Mouse (Mus musculus) kidney, adult 2 months (tissue): ENCODE data around the gene Hist1h2bn. TPM values are rescaled to one million over a fixed set of nuclear protein-coding genes. Genes with fewer than 3 reads are reported as not detected.
A peak's percentile ranks its signal among the peaks of the same experiment; 100 is the strongest.
"Not testable (repeated sequence)": the region's sequence is repeated elsewhere in the genome, so short reads cannot be mapped to it uniquely, and the experiment has no call there.

ENCODE experiments used
- DNase-seq: peaks from one replicate; pipeline ENCODE4 v3.0.0; 2021
- H3K27ac ChIP-seq: fragments of 200-500 bp; 2 replicates; pipeline ENCODE4 v1.5.1; 2012; ENCODE audit warnings: low read depth, low read length, control low read depth, inconsistent platforms; ENCODE audit not compliant: insufficient read depth
- H3K27me3 ChIP-seq: fragments of 200-500 bp; replicated peaks from 2 replicates; pipeline ENCODE4 v1.6.1; 2012; ENCODE audit warnings: mild to moderate bottlenecking, moderate library complexity, low read length, inconsistent platforms; ENCODE audit not compliant: control insufficient read depth, insufficient read depth
- H3K36me3 ChIP-seq: fragments of 200-500 bp; 2 replicates; pipeline ENCODE4 v1.6.1; 2012; ENCODE audit warnings: mild to moderate bottlenecking, moderate library complexity, low read length, inconsistent platforms; ENCODE audit not compliant: control insufficient read depth, insufficient read depth
- H3K4me1 ChIP-seq: fragments of 200-500 bp; 2 replicates; pipeline ENCODE4 v1.6.1; 2011; ENCODE audit warnings: low read length; ENCODE audit not compliant: control insufficient read depth, insufficient read depth
- H3K4me3 ChIP-seq: fragments of 200-500 bp; 2 replicates; pipeline ENCODE4 v1.5.1; 2011; ENCODE audit warnings: mild to moderate bottlenecking, low read depth, low read length, control low read depth; ENCODE audit not compliant: insufficient read depth
- CTCF ChIP-seq: fragments of 200-500 bp; conservative IDR thresholded peaks from 2 replicates; pipeline ENCODE4 v1.5.1; 2011; ENCODE audit warnings: low read depth, mild to moderate bottlenecking, control low read depth, low read length, moderate library complexity, mixed read lengths; ENCODE audit not compliant: insufficient read depth, insufficient read length
- POLR2A ChIP-seq: fragments of 200-500 bp; IDR thresholded peaks from one replicate; pipeline ENCODE4 v1.6.1; 2011; ENCODE audit warnings: low read depth, low read length, control low read depth
- WGBS: fragments of 180-500 bp; shearing (Covaris S2); methylation state at CpG from one replicate; pipeline ENCODE4 v1.1.7; 2018; 5-methylcytosine and 5-hydroxymethylcytosine counted together
- polyA plus RNA-seq: library from polyadenylated mRNA; depleted of rRNA; stranded (reverse); fragments of >200 nt; gene quantifications from 2 replicates; pipeline ENCODE4 v1.2.3, GENCODE M21; 2012

Hist1h2bn gene
- polyA plus RNA-seq, 1 experiment, result not detected

GRCm38 (mm10) chr13:21721757-21722372 is 32.1 kb upstream of the Hist1h2bn start, which contains the start of gene Hist1h2bm:
Gene Hist1h2bm (plus strand): TSS chr13:21722044.
- DNase-seq, result peak; percentile 82
- H3K4me1 ChIP-seq, H3K27ac ChIP-seq, H3K27me3 ChIP-seq, H3K36me3 ChIP-seq: not testable (repeated sequence)
- 1% methylated on average over 37 of the region's 37 CpGs for WGBS
- TF ChIP-seq POLR2A, result peak; percentile 24
- H3K4me3 ChIP-seq, result peak within 1 kb of the TSS; percentile 77

- WGBS, result 7% methylated on average over 11 of the region's 11 CpGs
- H3K27me3 ChIP-seq, result peaks cover 1% of the 10 kb centered on the region; the same call in 1 of the 2 replicates
- TF ChIP-seq POLR2A (no peak), CTCF (no peak)
- no peak for DNase-seq
- H3K36me3 ChIP-seq, result no peaks in the 10 kb centered on the region
- H3K27ac ChIP-seq, result no peak overlapping the region
- no peaks in the 10 kb centered on the region; the same call in 1 of the 2 replicates for H3K4me1 ChIP-seq
- peak overlapping the region; percentile 77 for H3K4me3 ChIP-seq
Measured at GRCm38 (mm10) chr13:21722373-21722925, 31.5 kb upstream of the Hist1h2bn start.

GRCm38 (mm10) chr13:21722993-21723836 is 30.7 kb upstream of the Hist1h2bn start:
- H3K4me3 ChIP-seq, result no peak overlapping the region
- 48% methylated on average over 5 of the region's 5 CpGs for WGBS
- DNase-seq, result no peak
- no peak overlapping the region for H3K27ac ChIP-seq
- no peaks in the 10 kb centered on the region for H3K36me3 ChIP-seq
- TF ChIP-seq CTCF (no peak), POLR2A (no peak)
- H3K27me3 ChIP-seq, result peaks cover 1% of the 10 kb centered on the region; the same call in 1 of the 2 replicates
- H3K4me1 ChIP-seq, result no peaks in the 10 kb centered on the region; the same call in 1 of the 2 replicates

- Histone ChIP-seq H3K4me1 (no peaks in the 10 kb centered on the region), H3K27me3 (no peaks in the 10 kb centered on the region), H3K36me3 (no peaks in the 10 kb centered on the region), H3K27ac (no peak overlapping the region), H3K4me3 (no peak overlapping the region)
- WGBS, result 64% methylated on average over 11 of the region's 11 CpGs
- TF ChIP-seq CTCF (no peak), POLR2A (no peak)
- DNase-seq, result no peak
Measured at GRCm38 (mm10) chr13:21727948-21728572, 25.9 kb upstream of the Hist1h2bn start.

DNA sequence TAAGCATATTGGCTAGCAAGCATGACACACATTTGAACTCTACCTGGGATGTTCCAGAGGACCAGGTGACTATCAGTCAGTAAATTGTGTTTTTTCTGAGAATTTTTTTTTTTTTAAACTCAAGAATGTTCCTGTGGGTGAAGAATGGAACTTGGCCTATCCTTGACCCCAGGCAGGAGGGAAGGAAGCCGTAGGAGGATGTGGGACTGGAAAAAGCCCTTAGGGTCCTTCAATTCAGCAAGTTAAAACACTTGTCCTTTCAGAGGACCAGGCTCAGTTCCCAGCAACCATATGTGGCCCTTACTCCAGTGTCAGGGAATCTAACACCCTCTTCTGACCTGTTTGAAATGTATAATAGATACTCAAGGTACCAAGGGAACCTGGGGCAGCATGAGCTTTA is 24.4 kb upstream of the Hist1h2bn start:
- DNase-seq, result no peak
- no peak overlapping the region for H3K4me3 ChIP-seq
- H3K27ac ChIP-seq, result no peak overlapping the region
- no peak for TF ChIP-seq POLR2A
- TF ChIP-seq CTCF, result no peak
- no peaks in the 10 kb centered on the region for H3K36me3 ChIP-seq
- 53% methylated on average over 1 of the region's 1 CpGs for WGBS
- no peaks in the 10 kb centered on the region for H3K4me1 ChIP-seq
- H3K27me3 ChIP-seq, result no peaks in the 10 kb centered on the region

DNA sequence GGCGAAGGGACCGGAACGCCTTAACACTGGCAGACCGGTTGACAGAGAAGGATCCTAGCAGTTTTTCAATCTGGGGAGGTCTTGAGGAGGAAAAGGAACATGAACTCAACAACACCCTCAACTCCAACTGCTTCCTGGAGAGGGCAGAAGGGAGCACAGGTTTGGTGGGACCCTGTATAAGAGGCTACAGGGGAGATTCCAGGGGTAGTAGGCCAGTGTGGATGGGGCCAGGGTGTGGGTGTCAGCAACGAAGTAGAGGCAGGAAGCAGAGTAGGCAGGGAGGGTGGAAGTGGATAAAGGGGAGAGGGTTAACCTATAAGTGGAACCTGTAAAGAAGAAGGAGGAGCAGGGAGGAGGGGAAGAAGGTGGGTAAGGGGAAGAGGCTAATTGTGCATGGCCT is 20.5 kb upstream of the Hist1h2bn start:
- TF ChIP-seq POLR2A (no peak), CTCF (no peak)
- 78% methylated on average over 5 of the region's 5 CpGs for WGBS
- H3K36me3 ChIP-seq, result no peaks in the 10 kb centered on the region
- H3K27me3 ChIP-seq, result no peaks in the 10 kb centered on the region
- no peak overlapping the region for H3K4me3 ChIP-seq
- no peak overlapping the region for H3K27ac ChIP-seq
- no peaks in the 10 kb centered on the region for H3K4me1 ChIP-seq
- DNase-seq, result no peak
